Mouse (Mus musculus) heart, embryonic 11.5 days (tissue): ENCODE data around the gene Prss57. TPM values are rescaled to one million over a fixed set of nuclear protein-coding genes. Genes with fewer than 3 reads are reported as not detected.
A peak's percentile ranks its signal among the peaks of the same experiment; 100 is the strongest.

ENCODE experiments used
- ATAC-seq: fragments of 200-750 bp; cut with Nextera tagmentation; replicated peaks from 2 replicates; pipeline ENCODE4 v1.8.0; 2017; ENCODE audit warnings: moderate library complexity; ENCODE audit not compliant: insufficient number of reproducible peaks, low FRiP score, low TSS enrichment
- H3K27ac ChIP-seq: fragments of 300-500 bp; sonication (generic); 2 replicates; pipeline ENCODE4 v1.5.1; 2014; ENCODE audit warnings: mild to moderate bottlenecking, low read depth, low read length
- H3K27me3 ChIP-seq: fragments of 300-500 bp; sonication (generic); 2 replicates; pipeline ENCODE4 v1.6.1; 2014; ENCODE audit warnings: mild to moderate bottlenecking, low read length, mixed read lengths; ENCODE audit not compliant: control insufficient read depth, insufficient read depth
- H3K36me3 ChIP-seq: fragments of 300-500 bp; sonication (generic); 2 replicates; pipeline ENCODE4 v1.6.1; 2014; ENCODE audit warnings: mild to moderate bottlenecking, low read length, moderate library complexity, mixed read lengths; ENCODE audit not compliant: control insufficient read depth, insufficient read depth
- H3K4me1 ChIP-seq: fragments of 300-500 bp; sonication (generic); 2 replicates; pipeline ENCODE4 v1.6.1; 2014; ENCODE audit warnings: low read length; ENCODE audit not compliant: control insufficient read depth, insufficient read depth
- H3K4me2 ChIP-seq: fragments of 300-500 bp; sonication (generic); 2 replicates; pipeline ENCODE4 v1.6.1; 2014; ENCODE audit warnings: mild to moderate bottlenecking, moderate library complexity
- H3K4me3 ChIP-seq: fragments of 300-500 bp; sonication (generic); 2 replicates; pipeline ENCODE4 v1.5.1; 2014; ENCODE audit warnings: low read depth, low read length
- H3K9ac ChIP-seq: fragments of 300-500 bp; sonication (generic); 2 replicates; pipeline ENCODE4 v1.6.1; 2014; ENCODE audit warnings: mild to moderate bottlenecking, low read depth, low read length, moderate library complexity
- H3K9me3 ChIP-seq: fragments of 300-500 bp; sonication (generic); replicated peaks from 2 replicates; pipeline ENCODE4 v1.6.1; 2016; ENCODE audit warnings: low read length; ENCODE audit not compliant: control insufficient read depth
- WGBS: fragments of 180-500 bp; shearing (Covaris S2); extraction: QIAGEN DNeasy Blood & Tissue Kit; methylation state at CpG from one replicate; pipeline ENCODE4 v1.1.7; 2014; ENCODE audit not compliant: insufficient replicate concordance; 5-methylcytosine and 5-hydroxymethylcytosine counted together
- polyA plus RNA-seq: library from polyadenylated mRNA; unstranded; fragments of >200 nt; fragmentation: Nextera tagmentation; extraction: Ambion mirVana; gene quantifications from 2 replicates; pipeline ENCODE4 v1.2.1, GENCODE M21; 2014

The Prss57 gene
- polyA plus RNA-seq, 1 experiment from 2014 or later, result not detected

GRCm38 (mm10) chr10:79803716-79804323 is 13.1 kb upstream of the Prss57 start:
- Histone ChIP-seq H3K27me3 (no peaks in the 10 kb centered on the region), H3K4me2 (peak overlapping the region; percentile 40), H3K4me1 (peaks cover 40% of the 10 kb centered on the region), H3K9ac (no peak overlapping the region), H3K4me3 (no peak overlapping the region), H3K36me3 (no peaks in the 10 kb centered on the region), H3K9me3 (no peaks in the 10 kb centered on the region), H3K27ac (0 out of 2 replicates have a peak overlapping the region, but pooled peaks have one; percentile 18)
- peak; percentile 24; the same call in 1 of the 2 replicates for ATAC-seq
- WGBS, result 14% methylated on average over 29 of the region's 29 CpGs

- 27% methylated on average over 11 of the region's 11 CpGs for WGBS
- Histone ChIP-seq H3K27me3 (no peaks in the 10 kb centered on the region), H3K9ac (0 out of 2 replicates have a peak overlapping the region, but pooled peaks have one; percentile 12), H3K4me2 (peak overlapping the region; percentile 22), H3K4me3 (no peak overlapping the region), H3K36me3 (no peaks in the 10 kb centered on the region), H3K27ac (peak overlapping the region; percentile 57), H3K9me3 (no peaks in the 10 kb centered on the region), H3K4me1 (peaks cover 41% of the 10 kb centered on the region)
- no peak for ATAC-seq
Observed at GRCm38 (mm10) chr10:79802331-79802971, 11.7 kb upstream of the Prss57 start.

GRCm38 (mm10) chr10:79801837-79802236 is 11.1 kb upstream of the Prss57 start:
- Histone ChIP-seq H3K4me3 (no peak overlapping the region), H3K4me2 (peak overlapping the region; percentile 22), H3K9me3 (no peaks in the 10 kb centered on the region), H3K27me3 (no peaks in the 10 kb centered on the region), H3K36me3 (no peaks in the 10 kb centered on the region), H3K9ac (0 out of 2 replicates have a peak overlapping the region, but pooled peaks have one; percentile 12), H3K27ac (peak overlapping the region; percentile 25), H3K4me1 (peaks cover 44% of the 10 kb centered on the region)
- WGBS, result 28% methylated on average over 3 of the region's 3 CpGs
- ATAC-seq, result no peak

GRCm38 (mm10) chr10:79800508-79800907 is 9.7 kb upstream of the Prss57 start:
- no peaks in the 10 kb centered on the region for H3K9me3 ChIP-seq
- H3K4me2 ChIP-seq, result no peak overlapping the region
- ATAC-seq, result no peak
- peaks cover 39% of the 10 kb centered on the region for H3K4me1 ChIP-seq
- H3K9ac ChIP-seq, result no peak overlapping the region
- 78% methylated on average over 11 of the region's 11 CpGs for WGBS
- H3K27me3 ChIP-seq, result no peaks in the 10 kb centered on the region
- no peak overlapping the region for H3K27ac ChIP-seq
- H3K36me3 ChIP-seq, result no peaks in the 10 kb centered on the region
- H3K4me3 ChIP-seq, result no peak overlapping the region

GRCm38 (mm10) chr10:79798289-79798928 is 7.6 kb upstream of the Prss57 start:
- no peak for ATAC-seq
- no peaks in the 10 kb centered on the region for H3K36me3 ChIP-seq
- no peaks in the 10 kb centered on the region for H3K27me3 ChIP-seq
- no peak overlapping the region for H3K27ac ChIP-seq
- H3K9me3 ChIP-seq, result no peaks in the 10 kb centered on the region
- H3K4me1 ChIP-seq, result peaks cover 28% of the 10 kb centered on the region
- 75% methylated on average over 12 of the region's 12 CpGs for WGBS
- H3K4me2 ChIP-seq, result no peak overlapping the region
- no peak overlapping the region for H3K4me3 ChIP-seq
- H3K9ac ChIP-seq, result no peak overlapping the region

GRCm38 (mm10) chr10:79797326-79797725 is 6.6 kb upstream of the Prss57 start:
- Histone ChIP-seq H3K9ac (no peak overlapping the region), H3K27me3 (no peaks in the 10 kb centered on the region), H3K9me3 (no peaks in the 10 kb centered on the region), H3K36me3 (no peaks in the 10 kb centered on the region), H3K4me3 (no peak overlapping the region), H3K4me1 (peaks cover 20% of the 10 kb centered on the region), H3K27ac (no peak overlapping the region; the same call in 1 of the 2 replicates), H3K4me2 (peak overlapping the region; percentile 20)
- ATAC-seq, result no peak
- 30% methylated on average over 15 of the region's 15 CpGs for WGBS

GRCm38 (mm10) chr10:79795905-79796304 is 5.1 kb upstream of the Prss57 start:
- Histone ChIP-seq H3K4me2 (no peak overlapping the region), H3K27me3 (no peaks in the 10 kb centered on the region), H3K36me3 (no peaks in the 10 kb centered on the region), H3K4me1 (peaks cover 11% of the 10 kb centered on the region), H3K9ac (no peak overlapping the region), H3K9me3 (no peaks in the 10 kb centered on the region), H3K4me3 (no peak overlapping the region), H3K27ac (no peak overlapping the region)
- ATAC-seq, result no peak
- 94% methylated on average over 3 of the region's 3 CpGs for WGBS

- peak overlapping the region; percentile 94 for H3K9ac ChIP-seq
- H3K36me3 ChIP-seq, result no peaks in the 10 kb centered on the region
- WGBS, result 7% methylated on average over 10 of the region's 10 CpGs
- H3K4me2 ChIP-seq, result peak overlapping the region; percentile 93
- ATAC-seq, result 0 out of 2 replicates have a peak, but pooled peaks have one; percentile 16
- peak overlapping the region; percentile 87 for H3K4me3 ChIP-seq
- peak overlapping the region; percentile 42 for H3K27ac ChIP-seq
- H3K4me1 ChIP-seq, result peaks cover 10% of the 10 kb centered on the region
- H3K27me3 ChIP-seq, result no peaks in the 10 kb centered on the region
- H3K9me3 ChIP-seq, result no peaks in the 10 kb centered on the region
Observed at GRCm38 (mm10) chr10:79794491-79794931, 3.8 kb upstream of the Prss57 start.
